Mouse (Mus musculus) heart, postnatal 0 days (tissue): Measurements from ENCODE around the gene Tmem44. TPM values are rescaled to one million over a fixed set of nuclear protein-coding genes. Genes with fewer than 3 reads are reported as not detected.
A peak's percentile ranks its signal among the peaks of the same experiment; 100 is the strongest.

Experiments
- ATAC-seq: fragments of 200-750 bp; cut with Nextera tagmentation; 2 replicates; pipeline ENCODE4 v1.8.0; 2017; ENCODE audit warnings: low read depth, moderate number of reproducible peaks, moderate library complexity; ENCODE audit not compliant: insufficient read depth
- DNase-seq: peaks from one replicate; pipeline ENCODE4 v3.0.0-alpha.2; 2016; ENCODE audit warnings: low spot score
- H3K27ac ChIP-seq: fragments of 300-500 bp; sonication (generic); 2 replicates; pipeline ENCODE4 v1.5.1; 2014; ENCODE audit warnings: low read depth, mild to moderate bottlenecking
- H3K27me3 ChIP-seq: fragments of 300-500 bp; sonication (generic); 2 replicates; pipeline ENCODE4 v1.6.1; 2014; ENCODE audit warnings: low read length, mixed read lengths; ENCODE audit not compliant: control insufficient read depth, insufficient read depth
- H3K36me3 ChIP-seq: fragments of 300-500 bp; sonication (generic); replicated peaks from 2 replicates; pipeline ENCODE4 v1.6.1; 2014; ENCODE audit warnings: low read length, mixed read lengths; ENCODE audit not compliant: control insufficient read depth, insufficient read depth
- H3K4me1 ChIP-seq: fragments of 300-500 bp; sonication (generic); 2 replicates; pipeline ENCODE4 v1.6.1; 2014; ENCODE audit warnings: antibody characterized with exemption; ENCODE audit not compliant: control insufficient read depth, insufficient read depth
- H3K4me2 ChIP-seq: fragments of 300-500 bp; sonication (generic); 2 replicates; pipeline ENCODE4 v1.6.1; 2014; ENCODE audit warnings: low read depth, mild to moderate bottlenecking, low read length, moderate library complexity
- H3K4me3 ChIP-seq: fragments of 300-500 bp; sonication (generic); 2 replicates; pipeline ENCODE4 v1.5.1; 2014; ENCODE audit warnings: low read depth, low read length
- H3K9ac ChIP-seq: fragments of 300-500 bp; sonication (generic); replicated peaks from 2 replicates; pipeline ENCODE4 v1.6.1; 2014; ENCODE audit warnings: low read depth, low read length, mixed read lengths
- H3K9me3 ChIP-seq: fragments of 300-500 bp; sonication (generic); replicated peaks from 2 replicates; pipeline ENCODE4 v1.6.1; 2016; ENCODE audit warnings: low read length; ENCODE audit not compliant: control insufficient read depth
- CTCF ChIP-seq: IDR thresholded peaks from 2 replicates; pipeline ENCODE4 v1.5.1; 2016; ENCODE audit warnings: antibody characterized with exemption, control low read depth, low read depth
- EP300 ChIP-seq: IDR thresholded peaks from 2 replicates; pipeline ENCODE4 v1.6.1; 2016; ENCODE audit warnings: antibody characterized with exemption, low read depth
- WGBS: fragments of 180-500 bp; shearing (Covaris S2); extraction: QIAGEN DNeasy Blood & Tissue Kit; methylation state at CpG from one replicate; pipeline ENCODE4 v1.1.7; 2014; 5-methylcytosine and 5-hydroxymethylcytosine counted together
- polyA plus RNA-seq: library from polyadenylated mRNA; unstranded; fragments of >200 nt; fragmentation: Nextera tagmentation; extraction: Ambion mirVana; gene quantifications from 2 replicates; pipeline ENCODE4 v1.2.1, GENCODE M21; 2015
- total RNA-seq: library from RNA; depleted of rRNA; stranded (reverse); fragments of >200 nt; gene quantifications from 2 replicates; pipeline ENCODE4 v1.2.3, GENCODE M21; 2014; ENCODE audit warnings: low replicate concordance; rRNA removed

Gene Tmem44
- total RNA-seq (31.1 and 33.5 TPM in 2 replicates), polyA plus RNA-seq (11.8 and 14.6 TPM in 2 replicates)

GRCm38 (mm10) chr16:30550748-30551192 lies at the start of gene Tmem44:
Tmem44 (minus strand) TSS chr16:30550842.
- no peak for TF ChIP-seq CTCF
- no peak for TF ChIP-seq EP300
- Histone ChIP-seq H3K4me2 (peak within 1 kb of the TSS; percentile 66), H3K27me3 (no peaks in the 10 kb centered on the region), H3K27ac (peak within 1 kb of the TSS; percentile 75), H3K4me3 (peak within 1 kb of the TSS; percentile 81), H3K9me3 (peaks cover 11% of the 10 kb centered on the region), H3K4me1 (peaks cover 11% of the 10 kb centered on the region; the same call in 1 of the 2 replicates), H3K36me3 (peaks cover 7% of the 10 kb centered on the region), H3K9ac (peak within 1 kb of the TSS; percentile 85)
- no peak for DNase-seq
- ATAC-seq: peak; percentile 12; the same call in 1 of the 2 replicates
- WGBS: 9% methylated on average over 14 of the region's 14 CpGs

GRCm38 (mm10) chr16:30599491-30600268 lies 49.0 kb upstream of the Tmem44 start, which contains the start of gene Fam43a:
Fam43a (plus strand) TSS chr16:30599723.
- TF ChIP-seq CTCF: peak; percentile 47
- 0 out of 2 replicates have a peak, but pooled peaks have one; percentile 10 for TF ChIP-seq EP300
- WGBS: under 1% methylated on average over 49 of the region's 63 CpGs
- Histone ChIP-seq H3K4me1 (peaks cover 15% of the 10 kb centered on the region), H3K27me3 (no peaks in the 10 kb centered on the region), H3K9ac (peak within 1 kb of the TSS; percentile 87), H3K27ac (peak within 1 kb of the TSS; percentile 92), H3K4me2 (peak within 1 kb of the TSS; percentile 84), H3K4me3 (peak within 1 kb of the TSS; percentile 94), H3K36me3 (no peaks in the 10 kb centered on the region), H3K9me3 (no peaks in the 10 kb centered on the region)
- DNase-seq: peak; percentile 96
- ATAC-seq: peak; percentile 91

- TF ChIP-seq CTCF (peak; percentile 94), EP300 (no peak)
- 11% methylated on average over 16 of the region's 16 CpGs for WGBS
- H3K4me2 ChIP-seq: peak overlapping the region; percentile 42
These were observed 46.5 kb upstream of the Tmem44 start for GRCm38 (mm10) chr16:30596959-30597681.

GRCm38 (mm10) chr16:30595835-30596557 lies 45.4 kb upstream of the Tmem44 start:
- no peak for DNase-seq
- Histone ChIP-seq H3K4me1 (peaks cover 4% of the 10 kb centered on the region; the same call in 1 of the 2 replicates), H3K36me3 (no peaks in the 10 kb centered on the region), H3K4me3 (no peak overlapping the region), H3K9me3 (no peaks in the 10 kb centered on the region), H3K4me2 (no peak overlapping the region), H3K27me3 (no peaks in the 10 kb centered on the region), H3K9ac (no peak overlapping the region), H3K27ac (no peak overlapping the region)
- TF ChIP-seq EP300 (no peak), CTCF (no peak)
- ATAC-seq: no peak
- 69% methylated on average over 14 of the region's 14 CpGs for WGBS

More at GRCm38 (mm10) chr16:30596959-30597681, 46.5 kb upstream of the Tmem44 start:
- peaks cover 9% of the 10 kb centered on the region for H3K4me1 ChIP-seq
- no peaks in the 10 kb centered on the region for H3K27me3 ChIP-seq
- H3K27ac ChIP-seq: no peak overlapping the region
- H3K9ac ChIP-seq: peak overlapping the region; percentile 3; the same call in 1 of the 2 replicates
- H3K36me3 ChIP-seq: no peaks in the 10 kb centered on the region
- peak; percentile 70 for DNase-seq
- no peaks in the 10 kb centered on the region for H3K9me3 ChIP-seq
- 0 out of 2 replicates have a peak overlapping the region, but pooled peaks have one; percentile 8 for H3K4me3 ChIP-seq
- ATAC-seq: no peak

- Histone ChIP-seq H3K9ac (no peak overlapping the region), H3K36me3 (no peaks in the 10 kb centered on the region), H3K27ac (no peak overlapping the region), H3K4me3 (no peak overlapping the region), H3K4me1 (0 out of 2 replicates have a peak, but pooled peaks cover 4% of the 10 kb centered on the region), H3K4me2 (no peak overlapping the region), H3K9me3 (no peaks in the 10 kb centered on the region), H3K27me3 (no peaks in the 10 kb centered on the region)
- DNase-seq: no peak
- ATAC-seq: no peak
- TF ChIP-seq EP300: no peak
- no peak for TF ChIP-seq CTCF
- WGBS: 45% methylated on average over 3 of the region's 3 CpGs
These were observed 44.7 kb upstream of the Tmem44 start for GRCm38 (mm10) chr16:30595356-30595755.
